Mouse (Mus musculus): ENCODE data around the gene Tekt3.

Gene Tekt3

GRCm38 (mm10) chr11:63059911-63060310 lies 1.5 kb upstream of the Tekt3 start:
- DNase-seq (ENCODE audit: low spot score) = no peak

- no peak for DNase-seq (ENCODE audit: low spot score)
Measured at GRCm38 (mm10) chr11:63066526-63066925, 5.1 kb downstream of the Tekt3 start.

- no peak for DNase-seq (ENCODE audit: low spot score)
Measured at GRCm38 (mm10) chr11:63070081-63070480, 8.6 kb downstream of the Tekt3 start.

- DNase-seq (ENCODE audit: low spot score) = no peak
Measured at GRCm38 (mm10) chr11:63084536-63084935, 23.1 kb downstream of the Tekt3 start.

GRCm38 (mm10) chr11:63088672-63089071 lies 27.2 kb downstream of the Tekt3 start:
- no peak for DNase-seq (ENCODE audit: low spot score)

GRCm38 (mm10) chr11:63090210-63090609 lies 28.8 kb downstream of the Tekt3 start:
- peak; percentile 14 for DNase-seq (ENCODE audit: low spot score)

GRCm38 (mm10) chr11:63090986-63091385 lies 29.5 kb downstream of the Tekt3 start:
- DNase-seq (ENCODE audit: low spot score) = no peak

- no peak for DNase-seq (ENCODE audit: low spot score)
Measured at GRCm38 (mm10) chr11:63092271-63092670, 30.8 kb downstream of the Tekt3 start.

- no peak for DNase-seq (ENCODE audit: low spot score)
Measured at GRCm38 (mm10) chr11:63093601-63094000, 32.1 kb downstream of the Tekt3 start.

- no peak for DNase-seq (ENCODE audit: low spot score)
Measured at GRCm38 (mm10) chr11:63094496-63094895, 33.0 kb downstream of the Tekt3 start.

GRCm38 (mm10) chr11:63098016-63098415 lies 36.6 kb downstream of the Tekt3 start:
- no peak for DNase-seq (ENCODE audit: low spot score)

GRCm38 (mm10) chr11:63099390-63099789 lies 37.9 kb downstream of the Tekt3 start:
- DNase-seq (ENCODE audit: low spot score) = no peak

- DNase-seq (ENCODE audit: low spot score) = no peak
Measured at GRCm38 (mm10) chr11:63103256-63103655, 41.8 kb downstream of the Tekt3 start.

- no peak for DNase-seq (ENCODE audit: low spot score)
Measured at GRCm38 (mm10) chr11:63104026-63104425, 42.6 kb downstream of the Tekt3 start.

GRCm38 (mm10) chr11:63109230-63109775 lies 47.8 kb downstream of the Tekt3 start:
- DNase-seq (ENCODE audit: low spot score) = no peak

GRCm38 (mm10) chr11:63110329-63110728 lies 48.9 kb downstream of the Tekt3 start:
- DNase-seq (ENCODE audit: low spot score) = no peak

- no peak for DNase-seq (ENCODE audit: low spot score)
Measured at GRCm38 (mm10) chr11:63114807-63115641, 53.6 kb downstream of the Tekt3 start.

- no peak for DNase-seq (ENCODE audit: low spot score)
Measured at GRCm38 (mm10) chr11:63116652-63117051, 55.2 kb downstream of the Tekt3 start.

- DNase-seq (ENCODE audit: low spot score) = no peak
Measured at GRCm38 (mm10) chr11:63117266-63117665, 55.8 kb downstream of the Tekt3 start.

GRCm38 (mm10) chr11:63119791-63120190 lies 58.3 kb downstream of the Tekt3 start:
- DNase-seq (ENCODE audit: low spot score) = no peak

- DNase-seq (ENCODE audit: low spot score) = no peak
Measured at GRCm38 (mm10) chr11:63122249-63122648, 60.8 kb downstream of the Tekt3 start.

GRCm38 (mm10) chr11:63122776-63123350 lies 61.4 kb downstream of the Tekt3 start:
- DNase-seq (ENCODE audit: low spot score) = no peak

GRCm38 (mm10) chr11:63124316-63124715 lies 62.9 kb downstream of the Tekt3 start:
- no peak for DNase-seq (ENCODE audit: low spot score)
